Mouse (Mus musculus) limb, embryonic 13.5 days (tissue): ENCODE measurements around the gene Vmn2r51. TPM values are rescaled to one million over a fixed set of nuclear protein-coding genes. Genes with fewer than 3 reads are reported as not detected.
"Not testable (repeated sequence)": the region's sequence is repeated elsewhere in the genome, so short reads cannot be mapped to it uniquely, and the experiment has no call there.

ENCODE experiments used
- ATAC-seq: fragments of 200-750 bp; cut with Nextera tagmentation; 2 replicates; pipeline ENCODE4 v1.8.0; 2017; ENCODE audit warnings: low read depth, moderate number of reproducible peaks, moderate TSS enrichment; ENCODE audit not compliant: low FRiP score
- H3K27ac ChIP-seq: fragments of 300-500 bp; sonication (generic); 2 replicates; pipeline ENCODE4 v1.5.1; 2015; ENCODE audit warnings: inconsistent platforms, mild to moderate bottlenecking, moderate library complexity
- H3K27me3 ChIP-seq: fragments of 300-500 bp; sonication (generic); 2 replicates; pipeline ENCODE4 v1.6.1; 2015; ENCODE audit warnings: mild to moderate bottlenecking, inconsistent platforms
- H3K36me3 ChIP-seq: fragments of 300-500 bp; sonication (generic); 2 replicates; pipeline ENCODE4 v1.6.1; 2015; ENCODE audit warnings: inconsistent platforms, mild to moderate bottlenecking, moderate library complexity
- H3K4me1 ChIP-seq: fragments of 300-500 bp; sonication (generic); 2 replicates; pipeline ENCODE4 v1.6.1; 2015; ENCODE audit warnings: inconsistent platforms
- H3K4me2 ChIP-seq: fragments of 300-500 bp; sonication (generic); replicated peaks from 2 replicates; pipeline ENCODE4 v1.6.1; 2015; ENCODE audit warnings: inconsistent platforms, mild to moderate bottlenecking, moderate library complexity
- H3K4me3 ChIP-seq: fragments of 300-500 bp; sonication (generic); 2 replicates; pipeline ENCODE4 v1.5.1; 2015; ENCODE audit warnings: moderate library complexity, mild to moderate bottlenecking, inconsistent platforms
- H3K9ac ChIP-seq: fragments of 300-500 bp; sonication (generic); 2 replicates; pipeline ENCODE4 v1.6.1; 2015; ENCODE audit warnings: mild to moderate bottlenecking, inconsistent platforms
- H3K9me3 ChIP-seq: fragments of 300-500 bp; sonication (generic); 2 replicates; pipeline ENCODE4 v1.6.1; 2016; ENCODE audit warnings: inconsistent platforms
- WGBS: fragments of 180-500 bp; shearing (Covaris S2); methylation state at CpG from one replicate; pipeline ENCODE4 v1.1.7; 2015; 5-methylcytosine and 5-hydroxymethylcytosine counted together
- polyA plus RNA-seq: library from polyadenylated mRNA; unstranded; fragments of >200 nt; fragmentation: Nextera tagmentation; extraction: Ambion mirVana; gene quantifications from 2 replicates; pipeline ENCODE4 v1.2.1, GENCODE M21; 2015

The Vmn2r51 gene
- not detected in 2 replicates for polyA plus RNA-seq

- H3K4me3 ChIP-seq, ATAC-seq, H3K9ac ChIP-seq, H3K4me1 ChIP-seq, H3K27me3 ChIP-seq, H3K36me3 ChIP-seq, H3K27ac ChIP-seq, H3K4me2 ChIP-seq: not testable (repeated sequence)
- H3K9me3 ChIP-seq, result peaks cover 17% of the 10 kb centered on the region
- WGBS, result 51% methylated on average over 1 of the region's 1 CpGs
Observed at GRCm38 (mm10) chr7:10105641-10106040, at the start of gene Vmn2r51. Gene Vmn2r51 (minus strand): TSS chr7:10105741.

- H3K4me1 ChIP-seq, ATAC-seq, H3K9ac ChIP-seq, H3K4me3 ChIP-seq, H3K27ac ChIP-seq, H3K9me3 ChIP-seq, H3K27me3 ChIP-seq, H3K36me3 ChIP-seq, H3K4me2 ChIP-seq: not testable (repeated sequence)
Observed at GRCm38 (mm10) chr7:10053196-10053595, 52.3 kb downstream of the Vmn2r51 start, which contains the start of gene Vmn2r50. Gene Vmn2r50 (minus strand): TSS chr7:10053296.

Other genes starting within 250 kb of the Vmn2r51 start
- not detected in 2 replicates for gene Vmn2r48, start 152.2 kb downstream of the Vmn2r51 start, polyA plus RNA-seq
- gene Vmn2r49, start 113.5 kb downstream of the Vmn2r51 start, polyA plus RNA-seq, result not detected in 2 replicates
- not detected in 2 replicates for gene Vmn2r50, start 52.4 kb downstream of the Vmn2r51 start, polyA plus RNA-seq
- gene Vmn2r52, start 70.8 kb upstream of the Vmn2r51 start, polyA plus RNA-seq, result not detected in 2 replicates
- not detected in 2 replicates for gene Vmn1r66, start 172.3 kb upstream of the Vmn2r51 start, polyA plus RNA-seq